Mouse (Mus musculus) brain, adult 2 months (tissue): Measurements from ENCODE around the gene Mroh7.

Experiments used
- DNase-seq: peaks from one replicate; pipeline ENCODE4 v3.0.0; 2011; ENCODE audit warnings: low read depth, low spot score

The Mroh7 gene

DNA sequence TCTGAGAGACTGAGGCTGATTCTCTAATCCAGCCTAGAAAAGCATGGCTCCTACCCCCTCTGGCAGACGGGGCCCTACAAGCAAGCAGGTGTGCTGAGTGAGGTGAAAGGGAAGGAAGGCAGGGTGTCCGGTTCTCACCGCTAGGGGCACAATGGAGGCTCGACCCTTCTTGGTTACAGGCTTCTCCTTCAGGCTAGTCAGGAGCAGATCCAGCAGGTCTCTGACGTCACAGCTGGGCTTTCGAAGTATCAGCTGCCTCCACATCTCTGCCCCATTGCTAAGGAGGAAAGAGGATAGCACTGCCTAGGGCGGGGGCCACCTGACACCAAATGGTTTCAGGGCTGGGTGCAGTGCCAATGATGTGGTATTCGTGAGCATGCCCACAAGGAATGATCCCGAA is 30.7 kb downstream of the Mroh7 start:
- DNase-seq = peak; percentile 74

- DNase-seq = no peak
Measured at GRCm38 (mm10) chr4:106693841-106694430, 36.8 kb downstream of the Mroh7 start.

DNA sequence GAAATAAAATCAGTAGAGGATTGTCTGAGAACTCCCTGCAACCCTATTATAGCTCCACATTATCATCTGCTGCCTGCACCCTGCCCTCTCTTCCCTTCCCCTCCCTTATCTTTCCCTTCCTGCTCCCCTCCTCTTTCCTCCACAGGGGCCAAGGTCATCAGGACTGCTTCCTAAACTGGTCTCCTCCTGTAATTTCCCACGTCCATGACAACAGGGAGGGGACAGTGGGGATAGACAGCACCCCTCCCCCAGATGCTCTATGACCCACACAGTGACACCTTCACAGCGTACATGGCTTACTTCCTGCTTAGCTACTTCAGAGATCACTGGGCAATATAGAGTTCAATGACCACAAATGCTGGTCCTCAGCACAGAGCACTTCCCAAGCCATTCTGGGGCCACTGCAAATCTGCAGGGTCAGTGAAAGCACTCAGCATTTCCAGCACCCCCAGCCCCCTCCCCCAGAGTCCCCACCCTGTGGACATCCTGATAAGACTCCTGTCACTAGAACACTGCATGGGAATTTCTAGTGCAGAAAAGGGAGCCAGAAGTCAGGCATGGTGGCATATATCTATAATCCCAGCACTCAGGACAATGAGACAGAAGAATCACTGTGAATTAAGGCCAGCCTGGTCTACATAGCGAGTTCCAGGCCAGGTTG is 42.0 kb downstream of the Mroh7 start:
- no peak for DNase-seq

DNA sequence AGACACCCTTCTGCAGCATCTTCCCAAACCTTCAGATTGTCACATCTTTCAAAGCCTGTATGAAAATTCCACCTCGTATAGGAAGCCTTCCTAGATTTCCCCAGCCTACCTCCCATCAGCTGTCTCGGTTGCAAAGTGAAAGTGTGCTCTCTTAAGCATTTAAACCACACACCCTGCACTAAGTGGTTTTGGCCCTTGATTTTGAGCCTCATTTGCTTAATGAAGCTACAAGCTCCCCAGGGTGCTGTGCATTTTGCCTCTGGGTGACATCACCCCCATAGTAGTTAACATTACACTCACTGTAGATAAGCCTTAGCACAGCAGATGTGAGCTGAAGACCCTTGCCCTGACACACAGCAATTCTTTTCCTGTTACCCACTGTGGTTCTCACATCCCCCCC is 49.8 kb downstream of the Mroh7 start:
- DNase-seq = no peak

DNA sequence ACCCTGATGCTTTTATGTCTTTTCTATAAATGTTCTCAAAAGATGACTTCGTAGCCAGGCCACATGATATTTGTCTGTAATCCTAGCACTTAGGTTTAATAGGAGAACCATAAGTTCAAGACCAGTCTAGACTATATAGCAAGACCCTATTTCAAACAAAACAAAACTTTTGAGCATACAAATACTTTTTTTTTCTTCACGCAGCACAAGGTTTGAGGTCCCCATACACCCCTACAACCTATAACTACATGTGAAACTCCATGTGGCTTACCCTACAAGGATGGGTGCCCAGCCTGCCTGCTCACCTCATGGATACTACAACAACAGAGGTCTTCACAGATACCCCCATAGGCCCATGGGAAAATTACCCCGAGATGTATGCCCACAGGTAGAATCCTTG is 51.6 kb downstream of the Mroh7 start:
- DNase-seq = no peak

DNA sequence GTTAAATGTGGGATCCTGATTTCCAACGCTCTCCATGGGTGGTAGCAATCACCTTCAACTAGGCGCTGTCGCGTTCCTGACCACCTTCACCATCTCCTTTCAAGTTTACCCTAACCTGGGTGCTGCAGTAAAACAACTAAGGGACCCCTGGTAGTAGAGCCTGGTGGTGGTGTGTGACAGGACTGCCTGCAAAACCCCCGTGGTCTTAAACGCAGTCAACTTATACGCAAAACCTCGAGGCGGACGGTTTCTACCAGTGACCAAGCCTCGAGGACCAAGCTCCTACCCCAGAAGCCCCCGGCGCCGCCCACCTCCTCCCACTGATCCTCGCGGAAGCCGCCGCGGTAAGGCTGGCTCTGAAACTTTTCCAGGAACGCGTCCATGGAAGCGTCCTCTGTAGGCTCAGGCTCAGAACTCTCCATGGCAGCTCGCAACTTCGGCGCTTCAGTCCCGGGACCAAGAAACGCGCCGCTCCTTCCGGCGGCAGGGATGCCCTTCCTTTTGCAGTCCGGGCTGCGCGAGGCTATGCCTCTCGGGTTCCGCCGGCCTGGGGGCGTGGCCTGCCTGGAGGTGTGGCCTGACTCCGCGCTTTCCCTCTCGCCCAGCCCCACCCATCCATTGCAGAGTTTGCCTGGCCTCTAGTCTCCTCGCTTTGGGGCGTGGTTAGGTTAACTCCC is 52.1 kb downstream of the Mroh7 start, which contains the start of gene Ttc4:
Ttc4 (minus strand) TSS at position 503 of the 677 bp plus-strand sequence.
- DNase-seq = peak; percentile 95

GRCm38 (mm10) chr4:106676749-106677148 is 54.0 kb downstream of the Mroh7 start:
- no peak for DNase-seq

- DNase-seq = no peak
Measured at GRCm38 (mm10) chr4:106666546-106666945, 64.2 kb downstream of the Mroh7 start.

GRCm38 (mm10) chr4:106665673-106666072 is 65.1 kb downstream of the Mroh7 start:
- DNase-seq = no peak

DNA sequence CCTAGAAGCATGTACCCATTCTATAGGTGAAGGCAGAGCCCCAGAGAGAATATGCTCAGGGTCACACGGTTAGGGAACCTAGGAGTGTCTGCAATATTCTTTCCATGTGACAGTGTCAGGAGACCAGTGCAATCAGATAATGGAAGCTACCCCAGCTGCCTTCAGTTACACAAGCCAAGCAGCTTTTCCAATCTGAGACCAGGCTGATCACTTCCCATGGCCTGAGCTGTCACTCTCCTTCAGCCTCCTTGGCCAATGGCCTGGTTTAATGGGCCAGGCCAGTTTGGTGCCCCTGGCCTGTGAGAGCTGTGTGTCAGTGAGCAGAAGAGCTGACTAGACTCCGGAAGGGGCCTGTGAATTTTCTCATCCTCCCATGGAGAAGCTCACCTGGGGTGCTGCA is 65.5 kb downstream of the Mroh7 start:
- no peak for DNase-seq

DNA sequence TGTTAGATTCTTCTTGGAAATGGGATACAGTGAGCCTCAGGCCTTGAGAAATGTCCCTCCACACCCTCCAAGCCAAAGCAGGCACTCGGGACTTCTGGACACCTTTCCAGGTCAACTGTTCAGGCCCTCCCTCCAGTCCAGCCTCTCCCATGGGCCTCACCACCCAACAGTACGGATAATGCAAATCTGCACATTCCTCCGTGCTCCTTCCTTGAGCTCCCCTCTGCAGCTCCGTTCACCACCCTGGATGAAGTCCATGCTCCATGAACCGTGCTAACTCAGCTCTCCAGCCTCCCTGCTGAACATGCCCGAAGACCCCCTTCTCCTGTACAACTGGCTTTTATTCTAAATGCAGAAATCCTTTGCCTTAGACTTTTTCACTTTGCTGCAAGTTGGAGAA is 66.0 kb downstream of the Mroh7 start:
- DNase-seq = no peak

DNA sequence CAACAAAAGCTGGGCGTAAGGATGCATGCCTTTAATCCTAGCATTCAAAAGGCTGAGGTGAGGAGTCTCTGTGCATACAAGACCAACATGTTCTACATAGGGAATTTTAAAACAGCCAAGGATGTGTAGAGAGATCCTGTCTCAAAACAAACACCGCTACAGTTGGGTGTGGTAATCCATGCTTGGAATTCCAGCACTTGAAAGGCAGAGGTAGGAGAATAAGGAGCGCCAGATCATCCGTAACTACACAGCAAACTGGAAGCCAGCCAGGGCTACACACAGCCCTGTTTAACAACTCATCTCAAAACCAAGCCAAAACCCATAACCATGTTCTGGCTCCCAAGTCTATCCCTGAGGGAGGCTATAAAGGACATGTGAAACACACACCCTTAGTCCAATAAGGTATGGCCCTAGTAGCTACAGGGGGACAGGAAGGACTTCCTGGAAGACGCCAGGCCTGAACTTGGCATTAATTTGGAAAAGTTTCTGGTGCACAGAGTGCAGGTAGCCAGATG is 66.7 kb downstream of the Mroh7 start:
- no peak for DNase-seq

GRCm38 (mm10) chr4:106655681-106656080 is 75.0 kb downstream of the Mroh7 start:
- DNase-seq = no peak

- no peak for DNase-seq
Measured at GRCm38 (mm10) chr4:106653051-106653450, 77.7 kb downstream of the Mroh7 start.

DNA sequence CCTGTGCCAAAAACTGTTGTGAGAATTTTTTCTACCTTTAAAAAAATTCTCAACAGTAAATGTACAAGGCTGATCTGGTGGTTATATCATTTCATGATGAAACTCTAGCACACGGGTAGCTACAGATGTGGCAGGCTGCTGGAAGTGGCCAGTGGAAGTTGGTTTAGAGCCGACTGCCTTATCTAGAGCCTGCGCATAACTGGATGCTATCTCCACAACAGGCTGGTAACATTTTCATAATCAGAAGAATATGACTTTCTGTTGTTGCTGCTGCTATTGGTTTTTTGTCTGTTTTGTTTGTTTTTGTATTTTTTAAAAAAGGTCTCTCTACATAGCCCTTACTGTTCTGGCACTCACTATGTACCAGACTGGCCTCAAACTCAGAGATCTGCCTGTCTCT is 78.2 kb downstream of the Mroh7 start:
- no peak for DNase-seq

DNA sequence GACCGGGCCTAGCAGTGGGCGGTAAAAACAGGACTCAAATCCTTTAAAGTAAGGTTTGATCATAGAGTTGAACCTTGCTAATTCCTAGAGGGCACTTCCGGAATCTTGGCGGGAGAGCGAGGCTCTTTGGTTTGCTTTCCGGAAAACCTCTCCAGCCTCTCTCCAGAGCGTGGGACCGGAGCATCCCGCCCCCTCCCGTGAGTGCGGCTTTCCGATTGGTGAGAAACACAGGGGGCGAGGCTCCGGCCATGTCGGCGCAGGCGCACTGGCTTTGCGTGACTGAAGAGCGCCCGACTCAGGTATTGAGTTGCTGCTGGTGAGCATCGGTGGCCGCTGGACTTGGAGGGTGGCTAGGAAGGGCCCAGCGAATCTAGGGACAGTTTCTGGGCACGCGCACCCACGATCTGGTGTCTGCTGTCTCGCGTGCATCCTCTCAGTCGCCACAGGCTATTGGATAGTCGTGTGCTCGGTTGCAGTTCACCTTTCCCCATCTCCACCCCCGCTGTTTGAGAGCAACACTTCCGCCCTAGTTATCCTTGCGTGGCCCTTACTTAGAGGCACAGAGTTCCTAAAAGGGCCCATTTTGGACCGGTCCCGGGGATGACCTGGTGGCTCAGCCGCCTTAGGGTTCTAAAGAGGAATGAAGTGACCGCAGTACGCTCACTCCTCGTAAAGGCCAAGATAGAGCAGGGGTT is 79.7 kb downstream of the Mroh7 start, which contains the start of gene Pars2:
Pars2 (plus strand) TSS at position 237 of the 695 bp plus-strand sequence.
- peak; percentile 99 for DNase-seq

GRCm38 (mm10) chr4:106647137-106647536 is 83.6 kb downstream of the Mroh7 start:
- DNase-seq = no peak

DNA sequence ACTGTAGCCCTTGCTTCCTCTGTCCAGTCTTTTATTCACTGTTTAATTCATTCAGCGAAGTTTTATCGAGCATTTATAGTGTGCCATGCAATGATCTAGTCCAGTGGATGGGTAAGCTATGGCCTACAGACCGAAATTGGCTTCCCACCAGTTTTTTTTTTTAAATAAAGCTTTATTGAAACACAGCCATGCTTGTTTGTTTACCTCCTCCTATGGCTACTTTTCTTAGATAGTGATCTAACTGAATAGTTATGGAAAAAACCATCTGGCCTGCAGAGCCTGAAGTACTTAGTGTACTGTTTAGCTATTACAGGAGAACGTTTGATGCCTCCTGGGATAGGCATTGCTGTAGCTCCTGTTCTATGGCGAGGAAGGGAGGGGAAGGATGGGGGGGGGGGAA is 84.9 kb downstream of the Mroh7 start:
- DNase-seq = no peak

- no peak for DNase-seq
Measured at GRCm38 (mm10) chr4:106644218-106644610, 86.5 kb downstream of the Mroh7 start.

GRCm38 (mm10) chr4:106643483-106644217 is 87.1 kb downstream of the Mroh7 start:
- DNase-seq = peak; percentile 47

DNA sequence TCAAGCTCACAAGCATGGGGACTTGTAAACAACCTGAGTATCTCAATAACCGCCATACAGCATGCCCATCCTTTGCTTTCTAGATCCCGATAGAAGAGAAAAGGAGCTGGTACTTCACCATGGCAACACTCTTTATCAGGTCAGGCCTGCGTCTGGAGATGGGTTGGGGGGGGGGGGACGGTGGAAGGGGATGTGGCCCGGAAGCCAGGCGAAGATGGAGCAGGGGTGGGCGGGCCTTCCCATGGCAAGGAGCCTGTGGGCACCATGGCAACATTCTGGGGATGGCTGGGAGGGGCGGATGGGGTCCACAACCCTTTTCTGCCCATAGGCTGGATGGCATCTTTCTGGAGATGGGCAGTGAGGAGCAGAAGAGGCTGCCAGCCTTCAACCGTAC is 96.6 kb downstream of the Mroh7 start:
- DNase-seq = peak; percentile 53
